Mouse (Mus musculus) layer of hippocampus, adult 9-11 months (tissue): Measurements from ENCODE around the gene Ap3b1.
"Not testable (repeated sequence)": the region's sequence is repeated elsewhere in the genome, so short reads cannot be mapped to it uniquely, and the experiment has no call there.

Source experiments
- DNase-seq: peaks from one replicate; pipeline ENCODE4 v3.0.0; 2022

Gene Ap3b1

GRCm38 (mm10) chr13:94358401-94359265 is at the start of gene Ap3b1:
Gene Ap3b1 (plus strand): TSS chr13:94358960.
- DNase-seq = peak; percentile 88

DNA sequence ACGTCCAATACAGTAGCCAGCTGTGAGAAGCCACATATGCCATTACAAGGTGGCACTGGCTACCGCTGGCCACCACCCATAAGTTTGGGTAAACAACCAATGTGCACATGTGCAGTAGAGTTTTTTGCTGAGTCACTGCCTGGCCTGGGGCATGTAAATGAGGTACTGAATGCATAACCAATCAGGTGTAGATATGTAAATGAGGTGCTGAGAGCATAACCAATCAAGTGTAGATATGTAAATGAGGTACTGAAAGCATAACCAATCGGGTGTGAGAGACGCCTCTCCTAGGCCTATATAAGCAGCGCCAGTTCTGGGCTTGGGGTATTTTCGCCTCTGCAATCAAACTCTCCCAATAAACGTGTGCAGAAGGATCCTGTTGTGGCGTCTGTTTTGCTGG is 45.9 kb upstream of the Ap3b1 start:
- DNase-seq = not testable (repeated sequence)

DNA sequence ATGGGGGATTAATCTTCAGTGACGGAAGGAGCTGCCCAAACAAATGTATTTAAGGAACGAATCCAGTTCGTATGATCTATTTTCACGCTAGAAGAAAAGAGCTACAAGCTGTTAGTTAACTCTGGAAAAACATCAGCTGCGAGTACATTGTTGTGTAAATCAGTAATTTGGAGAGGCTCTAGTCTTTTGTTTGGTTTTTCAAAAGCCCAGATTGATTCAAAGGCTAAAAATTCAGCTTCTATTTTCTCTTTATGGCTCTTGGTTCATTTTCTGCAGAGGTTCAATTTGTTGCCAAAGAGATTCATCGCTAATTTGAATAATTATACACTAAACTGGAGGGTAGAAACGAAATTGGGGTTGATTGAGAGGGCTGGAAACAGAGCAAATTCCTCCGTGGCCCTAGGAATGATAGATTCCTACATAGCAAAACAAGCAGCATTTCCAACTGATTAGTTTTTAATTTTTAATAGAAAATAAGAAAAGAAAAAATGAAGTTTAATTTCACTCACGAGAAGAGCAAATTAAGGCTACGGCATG is 41.7 kb upstream of the Ap3b1 start:
- no peak for DNase-seq

GRCm38 (mm10) chr13:94321094-94321792 is 37.5 kb upstream of the Ap3b1 start:
- no peak for DNase-seq

- no peak for DNase-seq
These were observed 36.3 kb upstream of the Ap3b1 start for GRCm38 (mm10) chr13:94322475-94322874.

GRCm38 (mm10) chr13:94328063-94328462 is 30.7 kb upstream of the Ap3b1 start:
- DNase-seq = no peak

DNA sequence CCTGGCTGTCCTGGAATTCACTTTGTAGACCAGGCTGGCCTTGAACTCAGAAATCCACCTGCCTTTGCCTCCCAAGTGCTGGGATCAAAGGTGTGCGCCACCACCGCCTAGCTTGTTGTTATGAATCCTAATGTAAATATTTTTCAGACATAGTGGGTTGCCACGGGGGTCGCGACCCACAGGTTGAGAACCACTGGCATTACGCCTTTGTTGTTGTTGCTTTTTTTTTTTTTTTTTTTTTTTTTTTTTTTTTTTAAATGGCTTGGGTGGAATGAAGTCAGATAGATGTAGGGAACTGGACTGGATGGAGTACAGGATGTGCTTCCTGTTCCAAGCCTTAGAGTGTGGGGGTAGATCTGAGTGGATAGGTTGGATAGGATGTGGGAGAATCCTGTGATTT is 29.8 kb upstream of the Ap3b1 start:
- DNase-seq = not testable (repeated sequence)

- no peak for DNase-seq
These were observed 28.3 kb upstream of the Ap3b1 start for GRCm38 (mm10) chr13:94330392-94330979.

- DNase-seq = no peak
These were observed 20.4 kb upstream of the Ap3b1 start for GRCm38 (mm10) chr13:94338357-94338756.

GRCm38 (mm10) chr13:94343192-94343591 is 15.6 kb upstream of the Ap3b1 start:
- no peak for DNase-seq

DNA sequence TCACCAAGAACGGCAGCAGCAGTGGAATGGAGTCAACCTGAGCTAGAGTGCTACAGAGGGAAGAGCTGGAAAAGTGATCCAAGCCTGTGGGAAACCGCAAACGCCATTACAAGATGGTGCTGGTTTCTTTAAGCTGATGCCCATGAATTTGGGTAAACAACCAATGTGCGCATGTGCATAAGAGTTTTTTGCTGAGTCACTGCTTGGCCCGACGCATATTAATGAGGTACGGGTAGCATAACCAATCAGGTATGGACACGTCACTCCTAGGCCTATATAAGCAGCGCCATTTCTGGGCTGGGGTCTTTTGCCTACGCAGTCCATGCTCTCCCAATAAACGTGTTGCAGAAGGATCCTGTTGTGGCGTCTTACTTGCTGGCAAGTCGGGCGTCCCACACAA is 14.2 kb upstream of the Ap3b1 start:
- not testable (repeated sequence) for DNase-seq

GRCm38 (mm10) chr13:94354584-94354983 is 4.2 kb upstream of the Ap3b1 start:
- no peak for DNase-seq

DNA sequence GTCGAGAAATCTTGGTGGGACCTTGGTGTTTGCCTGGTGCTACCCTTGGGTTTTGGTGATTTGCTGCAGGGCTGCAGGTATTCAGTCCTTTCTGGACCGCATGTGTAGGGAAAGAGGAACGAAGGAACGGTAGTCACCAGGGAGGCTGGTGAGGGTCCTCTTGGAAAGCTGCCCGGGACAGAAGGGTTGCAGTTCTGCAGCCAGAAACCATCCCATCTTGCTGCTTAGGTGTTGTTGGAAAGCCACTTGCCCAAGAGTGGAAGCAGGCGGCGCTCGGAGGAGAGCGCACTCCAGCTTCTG is 709 bp upstream of the Ap3b1 start:
- no peak for DNase-seq

- no peak for DNase-seq
These were observed 641 bp downstream of the Ap3b1 start for GRCm38 (mm10) chr13:94359282-94359920.

GRCm38 (mm10) chr13:94361013-94361580 is 2.3 kb downstream of the Ap3b1 start:
- DNase-seq = not testable (repeated sequence)

DNA sequence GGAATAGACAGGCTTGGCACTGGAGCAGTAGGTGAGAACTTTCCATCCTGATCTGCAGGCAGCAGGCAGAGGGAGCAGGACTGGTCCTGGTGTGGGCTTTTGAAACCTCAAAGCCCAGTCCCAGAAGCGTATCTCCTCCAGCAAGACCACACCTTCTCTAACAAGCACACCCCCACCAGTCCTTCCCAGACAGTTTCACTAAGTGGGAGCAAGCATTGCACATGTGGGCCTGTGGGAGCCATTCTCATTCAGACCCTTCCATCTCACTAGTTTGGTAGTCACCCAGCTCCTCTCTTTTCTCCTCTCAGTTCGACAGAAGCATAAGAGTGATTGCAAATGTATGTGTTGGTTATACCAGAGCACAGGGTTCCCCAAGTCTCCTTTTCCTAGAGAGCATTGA is 5.6 kb downstream of the Ap3b1 start:
- DNase-seq = no peak

- no peak for DNase-seq
These were observed 6.5 kb downstream of the Ap3b1 start for GRCm38 (mm10) chr13:94365108-94365907.

DNA sequence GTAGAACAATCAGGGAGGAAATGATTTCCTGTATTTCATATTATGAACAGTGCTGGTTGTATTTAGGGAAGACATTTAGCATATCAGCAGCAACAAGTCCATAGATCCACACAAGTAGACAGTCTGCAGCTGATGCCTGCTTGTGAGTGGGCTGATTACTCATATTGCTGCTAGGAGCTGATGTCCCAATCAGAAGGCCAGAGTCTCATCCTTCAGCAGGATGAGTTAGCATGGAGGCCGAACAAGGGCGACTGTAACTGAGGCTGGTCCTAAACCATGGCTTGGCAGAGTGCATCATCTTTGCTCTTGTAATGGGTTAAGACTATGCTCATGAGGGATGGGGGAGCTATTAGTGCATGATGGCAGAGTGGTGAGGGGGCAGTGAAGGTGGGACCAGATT is 9.1 kb downstream of the Ap3b1 start:
- DNase-seq = peak; percentile 70

DNA sequence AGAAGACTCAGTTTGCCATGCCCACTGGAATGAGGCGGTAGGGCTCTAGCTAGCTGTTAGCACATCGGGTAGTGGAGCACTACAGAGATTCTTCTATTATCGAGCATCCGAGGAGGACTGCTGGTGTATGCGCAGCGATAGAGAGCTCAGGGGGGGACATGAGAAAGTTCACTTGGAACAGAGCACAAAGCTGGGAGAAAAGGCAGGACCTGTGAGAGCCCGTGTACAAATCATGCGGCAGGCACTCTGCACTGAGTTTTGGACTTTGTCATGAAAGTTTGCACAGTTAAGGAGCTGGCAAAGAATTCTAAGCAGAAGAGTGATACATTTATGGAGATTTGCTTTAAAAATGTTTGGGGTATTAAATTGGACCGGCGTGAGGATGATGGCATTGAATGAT is 11.8 kb downstream of the Ap3b1 start:
- DNase-seq = no peak

DNA sequence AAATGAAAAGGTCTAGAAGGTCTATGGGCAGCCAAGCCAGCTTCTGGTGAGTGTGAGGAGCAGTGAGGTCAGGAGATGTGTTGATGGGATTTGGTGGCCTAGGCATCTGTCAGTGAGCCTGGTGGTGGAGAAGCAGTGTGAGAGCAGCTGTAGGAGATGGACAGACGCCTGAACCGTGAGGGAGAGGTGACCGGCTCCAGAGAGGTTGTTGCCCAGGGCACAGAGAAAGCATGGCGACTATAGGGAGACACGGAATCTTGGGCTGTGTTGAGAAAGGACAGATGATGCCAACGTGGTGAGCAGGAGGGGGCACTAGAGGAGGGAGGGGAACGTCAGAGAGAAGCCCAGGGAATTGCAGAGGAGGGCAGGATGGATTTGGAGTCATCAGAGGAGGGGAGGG is 13.3 kb downstream of the Ap3b1 start:
- no peak for DNase-seq

DNA sequence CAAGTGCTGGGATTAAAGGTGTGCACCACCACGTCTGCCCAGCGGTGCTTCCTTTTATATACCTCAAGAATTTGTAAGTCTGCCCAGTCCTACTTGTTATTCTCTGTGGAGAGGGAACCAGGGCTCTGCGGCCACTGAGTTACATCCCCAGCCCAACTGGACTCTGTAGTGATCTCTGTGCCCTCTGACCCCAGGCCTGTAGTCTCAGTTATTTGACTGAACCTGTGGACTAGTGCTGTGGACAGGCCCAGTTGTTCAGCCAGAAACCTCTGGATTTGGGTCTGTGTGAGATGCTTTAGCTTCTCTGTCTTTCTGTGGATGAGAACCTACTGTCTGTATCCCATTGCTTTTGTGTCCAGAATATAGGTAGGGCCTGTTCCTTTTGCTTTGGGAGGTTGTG is 15.4 kb downstream of the Ap3b1 start:
- no peak for DNase-seq
